Mouse (Mus musculus) liver, postnatal 0 days (tissue): ENCODE data around the gene Klrb1f. TPM values are rescaled to one million over a fixed set of nuclear protein-coding genes. Genes with fewer than 3 reads are reported as not detected.
A peak's percentile ranks its signal among the peaks of the same experiment; 100 is the strongest.

Source experiments
- ATAC-seq: fragments of 200-750 bp; cut with Nextera tagmentation; 2 replicates; pipeline ENCODE4 v1.8.0; 2017; ENCODE audit warnings: mild to moderate bottlenecking, moderate library complexity
- DNase-seq: peaks from one replicate; pipeline ENCODE4 v3.0.0-alpha.2; 2016
- H3K27ac ChIP-seq: fragments of 300-500 bp; sonication (generic); 2 replicates; pipeline ENCODE4 v1.5.1; 2014; ENCODE audit warnings: antibody characterized with exemption, moderate library complexity, mild to moderate bottlenecking, low read depth
- H3K27me3 ChIP-seq: fragments of 300-500 bp; sonication (generic); 2 replicates; pipeline ENCODE4 v1.6.1; 2014; ENCODE audit warnings: low read length, control low read depth, mixed read lengths; ENCODE audit not compliant: insufficient read depth
- H3K36me3 ChIP-seq: fragments of 300-500 bp; sonication (generic); replicated peaks from 2 replicates; pipeline ENCODE4 v1.6.1; 2014; ENCODE audit warnings: mild to moderate bottlenecking, control low read depth, low read length, moderate library complexity, mixed read lengths; ENCODE audit not compliant: insufficient read depth
- H3K4me1 ChIP-seq: fragments of 300-500 bp; sonication (generic); 2 replicates; pipeline ENCODE4 v1.6.1; 2014; ENCODE audit warnings: antibody characterized with exemption, mild to moderate bottlenecking, control low read depth; ENCODE audit not compliant: insufficient read depth
- H3K4me2 ChIP-seq: fragments of 300-500 bp; sonication (generic); 2 replicates; pipeline ENCODE4 v1.6.1; 2014; ENCODE audit warnings: low read depth, mild to moderate bottlenecking, low read length, moderate library complexity, mixed read lengths
- H3K4me3 ChIP-seq: fragments of 300-500 bp; sonication (generic); 2 replicates; pipeline ENCODE4 v1.5.1; 2014; ENCODE audit warnings: low read depth, low read length
- H3K9ac ChIP-seq: fragments of 300-500 bp; sonication (generic); replicated peaks from 2 replicates; pipeline ENCODE4 v1.6.1; 2014; ENCODE audit warnings: mild to moderate bottlenecking, moderate library complexity
- H3K9me3 ChIP-seq: fragments of 300-500 bp; sonication (generic); 2 replicates; pipeline ENCODE4 v1.6.1; 2016; ENCODE audit warnings: mild to moderate bottlenecking, control low read depth, low read length, mixed read lengths
- CTCF ChIP-seq: sonication (generic); IDR thresholded peaks from 2 replicates; pipeline ENCODE4 v1.5.1; 2016; ENCODE audit warnings: antibody characterized with exemption, low read depth
- EP300 ChIP-seq: IDR thresholded peaks from 2 replicates; pipeline ENCODE4 v1.6.1; 2016; ENCODE audit warnings: antibody characterized with exemption, low read depth, mild to moderate bottlenecking
- WGBS: fragments of 180-500 bp; shearing (Covaris S2); extraction: QIAGEN DNeasy Blood & Tissue Kit; methylation state at CpG from one replicate; pipeline ENCODE4 v1.1.7; 2014; ENCODE audit not compliant: insufficient replicate concordance; 5-methylcytosine and 5-hydroxymethylcytosine counted together
- polyA plus RNA-seq: library from polyadenylated mRNA; unstranded; fragments of >200 nt; fragmentation: Nextera tagmentation; extraction: Ambion mirVana; gene quantifications from 2 replicates; pipeline ENCODE4 v1.2.1, GENCODE M21; 2015

The Klrb1f gene
- polyA plus RNA-seq, 1 experiment from 2014 or later = 0.27 TPM

GRCm38 (mm10) chr6:129051731-129052130 lies 6.0 kb downstream of the Klrb1f start:
- Histone ChIP-seq H3K4me1 (peaks cover 4% of the 10 kb centered on the region; the same call in 1 of the 2 replicates), H3K36me3 (no peaks in the 10 kb centered on the region), H3K27ac (no peak overlapping the region), H3K27me3 (no peaks in the 10 kb centered on the region), H3K9me3 (no peaks in the 10 kb centered on the region), H3K4me2 (no peak overlapping the region), H3K9ac (no peak overlapping the region), H3K4me3 (no peak overlapping the region)
- ATAC-seq (no peak), DNase-seq (no peak)
- 66% methylated on average over 5 of the region's 5 CpGs for WGBS
- TF ChIP-seq CTCF = no peak
- TF ChIP-seq EP300 = no peak

GRCm38 (mm10) chr6:129056237-129056636 lies 10.5 kb downstream of the Klrb1f start:
- TF ChIP-seq EP300 = no peak
- no peak for TF ChIP-seq CTCF
- Histone ChIP-seq H3K36me3 (no peaks in the 10 kb centered on the region), H3K4me2 (no peak overlapping the region), H3K27me3 (no peaks in the 10 kb centered on the region), H3K9ac (no peak overlapping the region), H3K4me1 (no peaks in the 10 kb centered on the region), H3K4me3 (no peak overlapping the region), H3K9me3 (no peaks in the 10 kb centered on the region), H3K27ac (no peak overlapping the region)
- ATAC-seq (no peak), DNase-seq (no peak)
- WGBS = 79% methylated on average over 3 of the region's 3 CpGs

- no peak overlapping the region for H3K4me2 ChIP-seq
- H3K27me3 ChIP-seq = no peaks in the 10 kb centered on the region
- no peaks in the 10 kb centered on the region for H3K9me3 ChIP-seq
- no peak for TF ChIP-seq CTCF
- TF ChIP-seq EP300 = no peak
- no peaks in the 10 kb centered on the region for H3K4me1 ChIP-seq
- ATAC-seq (no peak), DNase-seq (no peak)
- no peak overlapping the region for H3K4me3 ChIP-seq
- H3K36me3 ChIP-seq = no peaks in the 10 kb centered on the region
- H3K9ac ChIP-seq = no peak overlapping the region
- no peak overlapping the region for H3K27ac ChIP-seq
Measured at GRCm38 (mm10) chr6:129058013-129058412, 12.3 kb downstream of the Klrb1f start.

GRCm38 (mm10) chr6:129065407-129065806 lies 19.7 kb downstream of the Klrb1f start:
- TF ChIP-seq EP300 (no peak), CTCF (no peak)
- Histone ChIP-seq H3K9ac (no peak overlapping the region), H3K27ac (no peak overlapping the region), H3K4me2 (no peak overlapping the region), H3K4me3 (no peak overlapping the region), H3K4me1 (no peaks in the 10 kb centered on the region), H3K27me3 (no peaks in the 10 kb centered on the region), H3K36me3 (no peaks in the 10 kb centered on the region), H3K9me3 (no peaks in the 10 kb centered on the region)
- ATAC-seq = no peak
- no peak for DNase-seq
- 71% methylated on average over 3 of the region's 3 CpGs for WGBS

GRCm38 (mm10) chr6:129065857-129066256 lies 20.2 kb downstream of the Klrb1f start:
- Histone ChIP-seq H3K4me2 (no peak overlapping the region), H3K27ac (no peak overlapping the region), H3K4me1 (no peaks in the 10 kb centered on the region), H3K36me3 (no peaks in the 10 kb centered on the region), H3K9ac (no peak overlapping the region), H3K9me3 (no peaks in the 10 kb centered on the region), H3K27me3 (no peaks in the 10 kb centered on the region), H3K4me3 (no peak overlapping the region)
- WGBS = 67% methylated on average over 3 of the region's 3 CpGs
- TF ChIP-seq CTCF (no peak), EP300 (no peak)
- DNase-seq (no peak), ATAC-seq (no peak)

GRCm38 (mm10) chr6:129066530-129066929 lies 20.8 kb downstream of the Klrb1f start:
- H3K4me1 ChIP-seq = no peaks in the 10 kb centered on the region
- no peak for ATAC-seq
- no peaks in the 10 kb centered on the region for H3K9me3 ChIP-seq
- DNase-seq = no peak
- no peak overlapping the region for H3K9ac ChIP-seq
- no peaks in the 10 kb centered on the region for H3K27me3 ChIP-seq
- H3K4me3 ChIP-seq = no peak overlapping the region
- no peak overlapping the region for H3K27ac ChIP-seq
- TF ChIP-seq EP300 (no peak), CTCF (no peak)
- no peaks in the 10 kb centered on the region for H3K36me3 ChIP-seq
- no peak overlapping the region for H3K4me2 ChIP-seq

- ATAC-seq = peak; percentile 70
- 31% methylated on average over 1 of the region's 1 CpGs for WGBS
Measured at GRCm38 (mm10) chr6:129066986-129067385, 21.3 kb downstream of the Klrb1f start.

More at GRCm38 (mm10) chr6:129066986-129067385, 21.3 kb downstream of the Klrb1f start:
- TF ChIP-seq EP300 (no peak), CTCF (peak; percentile 84)
- no peak overlapping the region for H3K4me2 ChIP-seq
- H3K27me3 ChIP-seq = no peaks in the 10 kb centered on the region
- H3K36me3 ChIP-seq = no peaks in the 10 kb centered on the region
- DNase-seq = no peak
- H3K4me1 ChIP-seq = no peaks in the 10 kb centered on the region
- H3K9ac ChIP-seq = no peak overlapping the region
- no peak overlapping the region for H3K4me3 ChIP-seq
- H3K27ac ChIP-seq = no peak overlapping the region
- no peaks in the 10 kb centered on the region for H3K9me3 ChIP-seq
